Mouse (Mus musculus) liver, embryonic 12.5 days (tissue): ENCODE data around the gene Nfia. TPM values are rescaled to one million over a fixed set of nuclear protein-coding genes. Genes with fewer than 3 reads are reported as not detected.

ENCODE experiments used
- ATAC-seq: fragments of 200-750 bp; cut with Nextera tagmentation; 2 replicates; pipeline ENCODE4 v1.8.0; 2017; ENCODE audit warnings: moderate number of reproducible peaks, mild to moderate bottlenecking, moderate library complexity
- H3K27ac ChIP-seq: fragments of 300-500 bp; sonication (generic); 2 replicates; pipeline ENCODE4 v1.5.1; 2016; ENCODE audit warnings: mild to moderate bottlenecking
- H3K27me3 ChIP-seq: fragments of 300-500 bp; sonication (generic); replicated peaks from 2 replicates; pipeline ENCODE4 v1.6.1; 2016; ENCODE audit warnings: mild to moderate bottlenecking, moderate library complexity
- H3K36me3 ChIP-seq: fragments of 300-500 bp; sonication (generic); 2 replicates; pipeline ENCODE4 v1.6.1; 2016; ENCODE audit warnings: mild to moderate bottlenecking, moderate library complexity
- H3K4me1 ChIP-seq: fragments of 300-500 bp; sonication (generic); 2 replicates; pipeline ENCODE4 v1.6.1; 2016
- H3K4me2 ChIP-seq: fragments of 300-500 bp; sonication (generic); 2 replicates; pipeline ENCODE4 v1.6.1; 2016; ENCODE audit warnings: mild to moderate bottlenecking, moderate library complexity
- H3K4me3 ChIP-seq: fragments of 300-500 bp; sonication (generic); 2 replicates; pipeline ENCODE4 v1.5.1; 2016; ENCODE audit warnings: mild to moderate bottlenecking, moderate library complexity
- H3K9ac ChIP-seq: fragments of 300-500 bp; sonication (generic); 2 replicates; pipeline ENCODE4 v1.6.1; 2016; ENCODE audit warnings: mild to moderate bottlenecking, moderate library complexity
- H3K9me3 ChIP-seq: fragments of 300-500 bp; sonication (generic); replicated peaks from 2 replicates; pipeline ENCODE4 v1.6.1; 2016; ENCODE audit warnings: mild to moderate bottlenecking, moderate library complexity
- WGBS: fragments of 180-500 bp; shearing (Covaris S2); methylation state at CpG from one replicate; pipeline ENCODE4 v1.1.7; 2016; ENCODE audit not compliant: insufficient replicate concordance; 5-methylcytosine and 5-hydroxymethylcytosine counted together
- polyA plus RNA-seq: library from polyadenylated mRNA; unstranded; fragments of >200 nt; fragmentation: Nextera tagmentation; extraction: Ambion mirVana; gene quantifications from 2 replicates; pipeline ENCODE4 v1.2.1, GENCODE M21; 2016

Gene Nfia
- polyA plus RNA-seq, 1 experiment from 2014 or later: 3.8 TPM

GRCm38 (mm10) chr4:98109911-98110310 is 337.4 kb downstream of the Nfia start:
- Histone ChIP-seq H3K4me3 (no peak overlapping the region), H3K27ac (no peak overlapping the region), H3K27me3 (peaks cover 28% of the 10 kb centered on the region; the same call in 1 of the 2 replicates), H3K9me3 (no peaks in the 10 kb centered on the region), H3K9ac (no peak overlapping the region), H3K36me3 (no peaks in the 10 kb centered on the region), H3K4me1 (peaks cover 15% of the 10 kb centered on the region), H3K4me2 (no peak overlapping the region)
- WGBS: 76% methylated on average over 4 of the region's 4 CpGs
- ATAC-seq: no peak

DNA sequence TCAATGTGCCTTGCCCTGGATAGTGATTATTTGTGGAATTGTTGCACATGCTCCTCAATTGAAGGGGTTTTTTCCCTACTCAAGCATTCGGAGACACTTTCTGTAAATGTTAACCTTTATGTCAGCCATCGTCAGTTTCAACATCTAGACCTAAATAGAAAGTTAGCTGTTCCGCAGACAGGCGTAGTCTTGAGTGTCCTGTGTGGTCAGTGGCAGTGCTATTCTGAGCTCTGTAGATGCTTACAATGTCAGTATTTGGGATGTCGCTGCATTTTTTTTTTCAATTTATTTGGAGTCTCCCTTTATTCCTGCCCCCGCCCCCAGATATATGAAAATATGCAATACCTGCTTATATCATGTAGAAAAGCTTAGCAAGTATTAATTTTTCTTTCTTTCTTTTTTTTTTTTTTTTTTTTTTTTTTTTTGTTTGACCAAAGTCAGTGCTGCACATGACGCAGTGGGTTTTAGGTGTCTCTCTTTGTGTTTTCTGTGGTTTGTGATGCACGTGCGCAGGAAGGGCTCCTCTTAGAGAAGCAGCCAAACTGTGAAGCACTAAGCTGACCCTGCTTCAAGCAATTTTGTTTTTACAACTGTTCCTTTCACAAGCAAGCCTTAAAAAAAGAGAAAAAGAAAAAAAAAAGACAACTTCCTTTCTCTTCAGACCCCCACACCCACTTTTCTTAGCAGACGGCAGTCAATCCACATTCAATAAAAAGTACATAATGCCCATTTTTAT is 340.9 kb downstream of the Nfia start:
- no peak overlapping the region for H3K9ac ChIP-seq
- H3K27ac ChIP-seq: no peak overlapping the region
- no peak for ATAC-seq
- H3K4me2 ChIP-seq: no peak overlapping the region
- peaks cover 5% of the 10 kb centered on the region; the same call in 1 of the 2 replicates for H3K27me3 ChIP-seq
- no peaks in the 10 kb centered on the region for H3K4me1 ChIP-seq
- H3K9me3 ChIP-seq: no peaks in the 10 kb centered on the region
- WGBS: 57% methylated on average over 10 of the region's 10 CpGs
- no peaks in the 10 kb centered on the region for H3K36me3 ChIP-seq
- no peak overlapping the region for H3K4me3 ChIP-seq

DNA sequence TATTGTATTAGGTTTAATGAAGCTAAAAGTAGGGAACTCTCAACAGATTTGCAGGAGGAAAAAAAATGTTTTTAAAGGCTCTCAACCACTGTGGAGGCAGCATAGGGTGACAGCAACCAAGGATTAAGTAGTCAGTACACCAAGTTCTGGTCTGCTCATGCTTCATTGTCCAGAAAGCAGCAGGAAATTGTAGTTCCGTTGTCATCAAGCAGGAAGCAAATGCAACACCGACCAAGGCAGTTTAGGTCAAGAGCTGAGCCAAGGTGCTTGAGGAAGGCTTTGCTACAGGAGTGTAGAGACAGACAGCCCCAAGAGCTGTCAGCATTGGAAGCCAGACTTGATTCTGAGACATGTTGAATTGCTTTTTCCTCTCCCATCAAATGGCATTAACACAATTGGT is 342.4 kb downstream of the Nfia start:
- Histone ChIP-seq H3K9me3 (no peaks in the 10 kb centered on the region), H3K27ac (no peak overlapping the region)
- 26% methylated on average over 2 of the region's 2 CpGs for WGBS

DNA sequence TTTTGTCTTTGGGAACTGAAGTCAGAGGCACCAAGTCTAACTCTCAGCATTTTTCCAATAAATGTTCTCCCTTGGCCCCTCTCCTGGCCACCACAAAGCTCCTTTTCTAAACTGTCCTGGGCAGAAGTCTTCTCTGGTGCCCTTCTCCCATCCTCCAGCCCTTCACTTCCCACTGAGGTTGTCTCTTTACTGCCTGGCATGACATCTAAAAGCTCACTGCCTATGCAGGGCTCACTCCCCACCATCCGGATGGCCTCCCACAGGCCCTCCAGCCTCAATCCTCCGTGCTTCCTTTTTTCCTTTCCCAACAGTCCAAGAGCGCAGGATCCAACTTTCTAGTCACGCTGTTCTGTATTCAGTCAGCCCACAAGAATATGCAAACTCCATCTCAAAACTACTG is 342.9 kb downstream of the Nfia start:
- H3K27me3 ChIP-seq: no peaks in the 10 kb centered on the region
- ATAC-seq: no peak
- H3K27ac ChIP-seq: no peak overlapping the region
- H3K9me3 ChIP-seq: no peaks in the 10 kb centered on the region
- no peaks in the 10 kb centered on the region for H3K4me1 ChIP-seq
- 70% methylated on average over 4 of the region's 4 CpGs for WGBS
- H3K36me3 ChIP-seq: no peaks in the 10 kb centered on the region
- no peak overlapping the region for H3K4me2 ChIP-seq
- no peak overlapping the region for H3K9ac ChIP-seq
- no peak overlapping the region for H3K4me3 ChIP-seq

More for the DNA sequence above, 342.4 kb downstream of the Nfia start:
- Histone ChIP-seq H3K27me3 (no peaks in the 10 kb centered on the region), H3K4me3 (no peak overlapping the region), H3K4me1 (no peaks in the 10 kb centered on the region), H3K4me2 (no peak overlapping the region), H3K9ac (no peak overlapping the region), H3K36me3 (no peaks in the 10 kb centered on the region)
- ATAC-seq: no peak

GRCm38 (mm10) chr4:98116046-98116445 is 343.5 kb downstream of the Nfia start:
- Histone ChIP-seq H3K4me1 (no peaks in the 10 kb centered on the region), H3K4me3 (no peak overlapping the region), H3K27me3 (no peaks in the 10 kb centered on the region), H3K9ac (no peak overlapping the region), H3K27ac (no peak overlapping the region), H3K9me3 (no peaks in the 10 kb centered on the region), H3K36me3 (no peaks in the 10 kb centered on the region), H3K4me2 (no peak overlapping the region)
- WGBS: 72% methylated on average over 7 of the region's 7 CpGs
- no peak for ATAC-seq

- Histone ChIP-seq H3K9ac (no peak overlapping the region), H3K27ac (no peak overlapping the region), H3K4me2 (no peak overlapping the region), H3K4me1 (no peaks in the 10 kb centered on the region), H3K36me3 (no peaks in the 10 kb centered on the region), H3K4me3 (no peak overlapping the region), H3K9me3 (no peaks in the 10 kb centered on the region), H3K27me3 (no peaks in the 10 kb centered on the region)
- ATAC-seq: no peak
- WGBS: 74% methylated on average over 3 of the region's 3 CpGs
Observed at GRCm38 (mm10) chr4:98118126-98118525, 345.6 kb downstream of the Nfia start.

GRCm38 (mm10) chr4:98118761-98119675 is 346.5 kb downstream of the Nfia start:
- no peaks in the 10 kb centered on the region for H3K27me3 ChIP-seq
- H3K4me3 ChIP-seq: no peak overlapping the region
- no peaks in the 10 kb centered on the region for H3K9me3 ChIP-seq
- H3K36me3 ChIP-seq: no peaks in the 10 kb centered on the region
- no peak for ATAC-seq
- H3K9ac ChIP-seq: no peak overlapping the region
- no peak overlapping the region for H3K27ac ChIP-seq
- H3K4me2 ChIP-seq: no peak overlapping the region
- 65% methylated on average over 10 of the region's 10 CpGs for WGBS
- H3K4me1 ChIP-seq: no peaks in the 10 kb centered on the region

DNA sequence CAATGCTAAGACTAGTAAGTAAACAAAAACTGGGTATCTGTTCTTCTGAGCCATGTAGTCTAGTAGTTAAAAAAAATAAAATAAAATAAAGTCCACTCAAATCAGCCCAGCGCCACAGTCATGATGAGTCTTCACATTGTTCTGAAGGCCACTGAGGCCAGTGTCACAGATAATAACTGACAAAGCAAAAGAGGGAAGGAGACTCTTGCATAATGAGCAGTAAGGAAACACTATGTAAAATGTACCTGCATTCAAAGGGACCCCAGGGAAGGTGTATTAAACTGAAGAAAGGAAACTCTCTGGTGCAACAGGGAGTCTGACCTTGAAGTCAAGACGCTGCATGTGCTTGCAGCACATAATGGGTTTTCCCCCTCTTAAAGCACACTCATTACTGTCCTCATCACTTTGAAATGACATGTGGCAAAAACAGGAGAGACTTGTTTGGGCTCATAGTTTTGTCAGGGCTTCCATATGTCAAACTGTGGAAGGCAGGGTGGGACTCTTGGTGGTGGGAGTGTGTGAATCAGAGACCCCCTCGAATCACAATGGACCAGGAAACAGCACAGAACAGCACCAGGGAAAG is 347.5 kb downstream of the Nfia start:
- no peak overlapping the region for H3K27ac ChIP-seq
- H3K4me1 ChIP-seq: no peaks in the 10 kb centered on the region
- no peaks in the 10 kb centered on the region for H3K27me3 ChIP-seq
- ATAC-seq: no peak
- no peak overlapping the region for H3K4me2 ChIP-seq
- no peak overlapping the region for H3K4me3 ChIP-seq
- no peaks in the 10 kb centered on the region for H3K36me3 ChIP-seq
- 59% methylated on average over 3 of the region's 3 CpGs for WGBS
- no peaks in the 10 kb centered on the region for H3K9me3 ChIP-seq
- no peak overlapping the region for H3K9ac ChIP-seq

DNA sequence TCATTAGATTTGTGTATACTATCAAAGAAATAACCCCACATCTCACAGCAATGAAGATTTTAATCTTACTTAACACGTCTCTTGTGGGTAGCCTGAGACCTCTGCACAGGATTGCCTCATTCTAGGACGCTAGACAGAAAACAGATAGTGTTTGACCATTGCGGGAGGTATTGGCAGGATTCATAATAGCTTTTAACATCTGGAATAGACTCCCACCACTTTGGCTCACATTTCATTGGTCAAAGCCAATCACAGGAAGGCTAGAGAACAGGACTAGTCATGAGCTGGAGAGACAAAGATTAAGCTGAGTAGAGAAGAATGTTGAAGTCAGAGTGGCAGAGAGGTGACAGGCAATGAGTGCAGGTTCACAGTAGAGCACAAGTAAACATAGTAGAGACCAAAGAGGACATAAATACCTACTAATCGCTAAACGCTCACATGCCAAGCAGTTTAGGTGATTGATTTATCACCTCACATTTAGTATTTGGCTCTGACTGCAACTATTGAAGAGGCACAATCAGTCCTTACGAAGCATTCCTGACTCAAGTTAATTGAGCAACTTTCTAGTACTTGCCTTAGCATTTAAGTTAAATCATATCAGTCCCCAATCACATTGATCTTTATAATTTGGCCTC is 348.3 kb downstream of the Nfia start:
- H3K36me3 ChIP-seq: no peaks in the 10 kb centered on the region
- 70% methylated on average over 6 of the region's 6 CpGs for WGBS
- no peaks in the 10 kb centered on the region for H3K27me3 ChIP-seq
- ATAC-seq: no peak
- no peaks in the 10 kb centered on the region for H3K4me1 ChIP-seq
- no peak overlapping the region for H3K27ac ChIP-seq
- no peaks in the 10 kb centered on the region for H3K9me3 ChIP-seq
- H3K9ac ChIP-seq: no peak overlapping the region
- H3K4me3 ChIP-seq: no peak overlapping the region
- H3K4me2 ChIP-seq: no peak overlapping the region

GRCm38 (mm10) chr4:98126003-98126677 is 353.6 kb downstream of the Nfia start:
- H3K4me3 ChIP-seq: no peak overlapping the region

GRCm38 (mm10) chr4:98130798-98131197 is 358.3 kb downstream of the Nfia start:
- ATAC-seq: no peak
- H3K4me3 ChIP-seq: no peak overlapping the region
- H3K36me3 ChIP-seq: no peaks in the 10 kb centered on the region
- no peak overlapping the region for H3K27ac ChIP-seq
- WGBS: 35% methylated on average over 2 of the region's 2 CpGs
- H3K4me1 ChIP-seq: no peaks in the 10 kb centered on the region
- no peak overlapping the region for H3K4me2 ChIP-seq
- H3K27me3 ChIP-seq: no peaks in the 10 kb centered on the region
- no peaks in the 10 kb centered on the region for H3K9me3 ChIP-seq
- no peak overlapping the region for H3K9ac ChIP-seq

More at GRCm38 (mm10) chr4:98126003-98126677, 353.6 kb downstream of the Nfia start:
- Histone ChIP-seq H3K27ac (no peak overlapping the region), H3K9me3 (no peaks in the 10 kb centered on the region), H3K4me2 (no peak overlapping the region), H3K4me1 (no peaks in the 10 kb centered on the region), H3K27me3 (no peaks in the 10 kb centered on the region), H3K36me3 (no peaks in the 10 kb centered on the region), H3K9ac (no peak overlapping the region)
- WGBS: 54% methylated on average over 11 of the region's 11 CpGs
- no peak for ATAC-seq
